ENCODE assay signal across 8 mouse cellular contexts in the genomic region with DNA sequence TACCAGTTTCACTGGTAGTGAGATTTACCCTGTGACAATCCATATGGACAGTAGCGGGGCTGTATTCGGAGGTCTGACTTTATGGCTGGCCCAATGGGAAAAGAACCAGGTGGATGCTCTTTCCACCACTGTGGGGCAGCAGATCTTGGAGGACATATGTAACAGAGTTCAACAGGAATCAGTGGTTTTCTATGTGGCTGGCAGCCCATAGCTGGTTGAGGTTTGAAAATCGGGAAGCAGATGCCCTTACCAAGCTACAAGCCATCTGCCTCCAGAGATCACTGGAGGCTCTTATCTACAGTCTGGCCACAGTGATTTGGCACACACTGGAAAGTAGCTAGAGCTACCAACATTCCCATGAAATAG. TPM values are rescaled to one million over a fixed set of nuclear protein-coding genes. Genes with fewer than 3 reads are reported as not detected.
DNase-seq lines count a peak whose midpoint lies in the region; ATAC-seq and TF ChIP-seq lines count a peak whose summit lies in the region.

No protein-coding gene starts in this region.

- peak overlapping the region; percentile 79 for H3K4me2 ChIP-seq in heart, postnatal 0 days (ENCODE audit: low read depth, low read length)
- peak overlapping the region; percentile 55; the same call in 1 of the 2 replicates for H3K4me2 ChIP-seq in embryonic facial prominence, embryonic 11.5 days (ENCODE audit: low read depth, low read length)
- peak overlapping the region; percentile 90 for H3K4me2 ChIP-seq in hindbrain, embryonic 15.5 days
- peak overlapping the region; percentile 78 for H3K4me2 ChIP-seq in midbrain, embryonic 13.5 days (replicated peaks)

- no peak for TF ChIP-seq CTCF in heart, postnatal 0 days (IDR thresholded peaks at IDR 0.05; ENCODE audit: low read depth)
- no peak for TF ChIP-seq CTCF in thymus, adult 2 months (IDR thresholded peaks at IDR 0.05; ENCODE audit: borderline replicate concordance, control insufficient read depth, extremely low read depth, insufficient read depth, low read length, poor library complexity)

- peak overlapping the region; percentile 68; the same call in 1 of the 2 replicates for H3K27ac ChIP-seq in heart, postnatal 0 days (ENCODE audit: low read depth)
- no peak overlapping the region for H3K27ac ChIP-seq in embryonic facial prominence, embryonic 11.5 days (replicated peaks; ENCODE audit: low read depth, low read length)
- 0 out of 2 replicates have a peak overlapping the region, but pooled peaks have one; percentile 42 for H3K27ac ChIP-seq in hindbrain, embryonic 15.5 days (replicated peaks)
- H3K27ac ChIP-seq in midbrain, embryonic 13.5 days = no peak overlapping the region
- H3K27ac ChIP-seq in thymus, adult 2 months (ENCODE audit: control insufficient read depth, insufficient read depth, low read length) = no peak overlapping the region

- no peaks in the 10 kb centered on the region for H3K4me1 ChIP-seq in heart, postnatal 0 days (ENCODE audit: control insufficient read depth, insufficient read depth)
- no peaks in the 10 kb centered on the region for H3K4me1 ChIP-seq in embryonic facial prominence, embryonic 11.5 days (ENCODE audit: control insufficient read depth, insufficient read depth, low read length)
- peaks cover 11% of the 10 kb centered on the region for H3K4me1 ChIP-seq in hindbrain, embryonic 15.5 days (replicated peaks)
- peaks cover 12% of the 10 kb centered on the region for H3K4me1 ChIP-seq in midbrain, embryonic 13.5 days (replicated peaks)
- H3K4me1 ChIP-seq in thymus, adult 2 months (replicated peaks; ENCODE audit: control insufficient read depth, insufficient read depth, low read length) = peaks cover 2% of the 10 kb centered on the region; the same call in 1 of the 2 replicates

- H3K27me3 ChIP-seq in heart, postnatal 0 days (ENCODE audit: control insufficient read depth, insufficient read depth, low read length) = no peaks in the 10 kb centered on the region
- H3K27me3 ChIP-seq in embryonic facial prominence, embryonic 11.5 days (ENCODE audit: control insufficient read depth, insufficient read depth, low read length) = no peaks in the 10 kb centered on the region
- H3K27me3 ChIP-seq in hindbrain, embryonic 15.5 days = peaks cover 9% of the 10 kb centered on the region
- H3K27me3 ChIP-seq in midbrain, embryonic 13.5 days = peaks cover 22% of the 10 kb centered on the region
- H3K27me3 ChIP-seq in thymus, adult 2 months (ENCODE audit: control insufficient read depth, insufficient read depth, low read length) = no peaks in the 10 kb centered on the region

- H3K9ac ChIP-seq in heart, postnatal 0 days (replicated peaks; ENCODE audit: low read depth, low read length) = no peak overlapping the region
- no peak overlapping the region for H3K9ac ChIP-seq in embryonic facial prominence, embryonic 11.5 days (replicated peaks; ENCODE audit: low read length)
- H3K9ac ChIP-seq in hindbrain, embryonic 15.5 days = peak overlapping the region; percentile 42
- no peak overlapping the region for H3K9ac ChIP-seq in midbrain, embryonic 13.5 days (replicated peaks)

- no peak for TF ChIP-seq POLR2A in thymus, adult 2 months (IDR thresholded peaks at IDR 0.05; ENCODE audit: control insufficient read depth, extremely low read depth, insufficient read depth, low read length, poor library complexity)

- no peak for ATAC-seq in heart, postnatal 0 days (ENCODE audit: insufficient read depth, low read depth)
- ATAC-seq in embryonic facial prominence, embryonic 11.5 days (replicated peaks; ENCODE audit: insufficient number of reproducible peaks, low FRiP score, low TSS enrichment, low read depth) = no peak
- ATAC-seq in hindbrain, embryonic 15.5 days (ENCODE audit: low FRiP score, low read depth) = no peak
- no peak for ATAC-seq in midbrain, embryonic 13.5 days

- no peak for TF ChIP-seq EP300 in heart, postnatal 0 days (IDR thresholded peaks at IDR 0.05; ENCODE audit: low read depth)

- WGBS in heart, postnatal 0 days = 3% methylated on average over 3 of the region's 3 CpGs
- 9% methylated on average over 3 of the region's 3 CpGs for WGBS in embryonic facial prominence, embryonic 11.5 days
- 19% methylated on average over 3 of the region's 3 CpGs for WGBS in hindbrain, embryonic 15.5 days
- 10% methylated on average over 3 of the region's 3 CpGs for WGBS in midbrain, embryonic 13.5 days
- WGBS in thymus, adult 2 months = 1% methylated on average over 3 of the region's 3 CpGs

- H3K36me3 ChIP-seq in heart, postnatal 0 days (replicated peaks; ENCODE audit: control insufficient read depth, insufficient read depth, low read length) = no peaks in the 10 kb centered on the region
- no peaks in the 10 kb centered on the region for H3K36me3 ChIP-seq in embryonic facial prominence, embryonic 11.5 days (replicated peaks; ENCODE audit: control insufficient read depth, insufficient read depth, low read depth, low read length)
- H3K36me3 ChIP-seq in hindbrain, embryonic 15.5 days = no peaks in the 10 kb centered on the region
- H3K36me3 ChIP-seq in midbrain, embryonic 13.5 days = no peaks in the 10 kb centered on the region
- no peaks in the 10 kb centered on the region for H3K36me3 ChIP-seq in thymus, adult 2 months (ENCODE audit: control insufficient read depth, insufficient read depth, low read length)

- no peaks in the 10 kb centered on the region for H3K9me3 ChIP-seq in heart, postnatal 0 days (replicated peaks; ENCODE audit: control insufficient read depth, low read length)
- H3K9me3 ChIP-seq in embryonic facial prominence, embryonic 11.5 days (replicated peaks; ENCODE audit: control insufficient read depth, low read length) = no peaks in the 10 kb centered on the region
- H3K9me3 ChIP-seq in hindbrain, embryonic 15.5 days = no peaks in the 10 kb centered on the region
- no peaks in the 10 kb centered on the region for H3K9me3 ChIP-seq in midbrain, embryonic 13.5 days

- DNase-seq in heart, postnatal 0 days (ENCODE audit: low spot score) = no peak
- DNase-seq in heart, adult 18-20 months = no peak
- no peak for DNase-seq in embryonic facial prominence, embryonic 11.5 days (ENCODE audit: low spot score)
- DNase-seq in thymus, adult 2 months = no peak
- DNase-seq in right cerebral cortex, adult 2 months (ENCODE audit: low spot score in 2 of 2) = no peak
- no peak for DNase-seq in embryo, embryonic 9.5 days (ENCODE audit: extremely low spot score)

- peak overlapping the region; percentile 47 for H3K4me3 ChIP-seq in heart, postnatal 0 days (ENCODE audit: low read depth, low read length)
- peak overlapping the region; percentile 35 for H3K4me3 ChIP-seq in embryonic facial prominence, embryonic 11.5 days (ENCODE audit: low read depth, low read length)
- peak overlapping the region; percentile 42 for H3K4me3 ChIP-seq in hindbrain, embryonic 15.5 days
- H3K4me3 ChIP-seq in midbrain, embryonic 13.5 days (replicated peaks) = peak overlapping the region; percentile 41
- no peak overlapping the region for H3K4me3 ChIP-seq in thymus, adult 2 months (ENCODE audit: control insufficient read depth, insufficient read depth, low read length)

RNA-seq across cellular contexts. Expression of a gene that starts 25.0 kb away (rescaled TPM):
- total RNA-seq in heart, postnatal 0 days (2014; rRNA removed; ENCODE audit: low replicate concordance) = 84.0 and 104 TPM in 2 replicates
- polyA plus RNA-seq in heart, postnatal 0 days (2015; fragmentation: Nextera tagmentation; extraction: Ambion mirVana) = 40.7 and 46.5 TPM in 2 replicates
- 10 to 100 TPM; 54.7 to 57.0 TPM for total RNA-seq in heart, adult 18-20 months (2021)
- polyA plus RNA-seq in embryonic facial prominence, embryonic 11.5 days (2014; fragmentation: Nextera tagmentation; extraction: Ambion mirVana) = 47.3 and 48.9 TPM in 2 replicates
- polyA plus RNA-seq in hindbrain, embryonic 15.5 days (2015; fragmentation: Nextera tagmentation; extraction: Ambion mirVana) = 34.2 and 35.7 TPM in 2 replicates
- 50.3 and 51.3 TPM in 2 replicates for polyA plus RNA-seq in midbrain, embryonic 13.5 days (2015; fragmentation: Nextera tagmentation; extraction: Ambion mirVana)
- polyA plus RNA-seq in thymus, adult 2 months (2012; rRNA removed) = 85.0 and 106 TPM in 2 replicates

RNA-seq across cellular contexts. Expression of a gene that starts 31.0 kb away (rescaled TPM):
- 3.4 and 3.7 TPM in 2 replicates for total RNA-seq in heart, postnatal 0 days (2014; rRNA removed; ENCODE audit: low replicate concordance)
- 1.2 and 1.3 TPM in 2 replicates for polyA plus RNA-seq in heart, postnatal 0 days (2015; fragmentation: Nextera tagmentation; extraction: Ambion mirVana)
- total RNA-seq in heart, adult 18-20 months (2021) = under 1 TPM; 0.31 to 0.35 TPM
- polyA plus RNA-seq in embryonic facial prominence, embryonic 11.5 days (2014; fragmentation: Nextera tagmentation; extraction: Ambion mirVana) = 9.1 and 16.1 TPM in 2 replicates
- 2.0 and 2.5 TPM in 2 replicates for polyA plus RNA-seq in hindbrain, embryonic 15.5 days (2015; fragmentation: Nextera tagmentation; extraction: Ambion mirVana)
- 5.6 and 12.0 TPM in 2 replicates for polyA plus RNA-seq in midbrain, embryonic 13.5 days (2015; fragmentation: Nextera tagmentation; extraction: Ambion mirVana)
- 0.18 and 0.22 TPM in 2 replicates for polyA plus RNA-seq in thymus, adult 2 months (2012; rRNA removed)

RNA-seq across cellular contexts. Expression of a gene that starts 43.3 kb away (rescaled TPM):
- total RNA-seq in heart, postnatal 0 days (2014; rRNA removed; ENCODE audit: low replicate concordance) = 358 and 459 TPM in 2 replicates
- 3,223 and 3,409 TPM in 2 replicates for polyA plus RNA-seq in heart, postnatal 0 days (2015; fragmentation: Nextera tagmentation; extraction: Ambion mirVana)
- 1,000 to 10,000 TPM; 1,753 to 1,760 TPM for total RNA-seq in heart, adult 18-20 months (2021)
- 722 TPM in 2 replicates for polyA plus RNA-seq in embryonic facial prominence, embryonic 11.5 days (2014; fragmentation: Nextera tagmentation; extraction: Ambion mirVana)
- 733 and 815 TPM in 2 replicates for polyA plus RNA-seq in hindbrain, embryonic 15.5 days (2015; fragmentation: Nextera tagmentation; extraction: Ambion mirVana)
- polyA plus RNA-seq in midbrain, embryonic 13.5 days (2015; fragmentation: Nextera tagmentation; extraction: Ambion mirVana) = 772 and 835 TPM in 2 replicates
- polyA plus RNA-seq in thymus, adult 2 months (2012; rRNA removed) = 152 and 169 TPM in 2 replicates

RNA-seq across cellular contexts. Expression of a gene that starts 49.4 kb away (rescaled TPM):
- total RNA-seq in heart, postnatal 0 days (2014; rRNA removed; ENCODE audit: low replicate concordance) = 19.6 and 21.2 TPM in 2 replicates
- polyA plus RNA-seq in heart, postnatal 0 days (2015; fragmentation: Nextera tagmentation; extraction: Ambion mirVana) = 21.1 and 23.6 TPM in 2 replicates
- 10 to 100 TPM; 54.8 TPM for total RNA-seq in heart, adult 18-20 months (2021)
- polyA plus RNA-seq in embryonic facial prominence, embryonic 11.5 days (2014; fragmentation: Nextera tagmentation; extraction: Ambion mirVana) = 49.1 and 54.9 TPM in 2 replicates
- 45.9 and 47.6 TPM in 2 replicates for polyA plus RNA-seq in hindbrain, embryonic 15.5 days (2015; fragmentation: Nextera tagmentation; extraction: Ambion mirVana)
- 56.4 and 63.7 TPM in 2 replicates for polyA plus RNA-seq in midbrain, embryonic 13.5 days (2015; fragmentation: Nextera tagmentation; extraction: Ambion mirVana)
- 6.0 and 6.7 TPM in 2 replicates for polyA plus RNA-seq in thymus, adult 2 months (2012; rRNA removed)

Comparison
In these comparisons a context has a peak if more than half of its experiments do, and no peak if none do; other contexts are left out.
1. H3K27ac ChIP-seq: peak in heart, postnatal 0 days (single experiment) and hindbrain, embryonic 15.5 days (single experiment); none in embryonic facial prominence, embryonic 11.5 days (single experiment), midbrain, embryonic 13.5 days (single experiment) and thymus, adult 2 months (single experiment).
2. Peak in every context shown above with its lines, with median percentiles within 50 percentile points of each other: H3K4me2 ChIP-seq.